Mouse (Mus musculus) cerebellum, postnatal 25 days (tissue): ENCODE measurements around the gene Tcf15.

Experiments
- DNase-seq, 2 experiments: peaks; one replicate each; pipeline ENCODE4 v3.0.0; 2021; ENCODE audit warnings: mixed read lengths in 2 of 2

The Tcf15 gene

GRCm38 (mm10) chr2:152128597-152128996 is 14.8 kb upstream of the Tcf15 start:
- DNase-seq = no peak

DNA sequence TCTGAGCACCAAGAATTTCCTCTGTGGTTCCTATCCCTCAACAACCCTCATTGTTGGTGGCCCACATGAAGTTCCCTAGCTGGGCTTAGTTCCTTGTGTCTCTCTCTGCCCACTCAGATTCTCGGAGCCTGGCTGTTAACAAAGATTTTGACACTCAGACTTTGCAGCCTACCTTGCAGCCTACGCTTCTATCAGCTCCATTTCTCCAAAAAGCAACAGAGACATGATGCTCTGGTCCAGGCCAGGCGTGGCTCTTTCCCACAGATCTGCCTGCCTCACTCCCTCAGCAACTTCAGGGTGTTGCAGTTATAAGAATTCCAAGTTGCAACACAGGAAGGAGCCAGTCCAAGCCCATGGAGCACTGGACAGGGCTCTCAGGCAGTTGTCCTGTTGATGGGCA is 13.6 kb upstream of the Tcf15 start:
- DNase-seq = no peak

DNA sequence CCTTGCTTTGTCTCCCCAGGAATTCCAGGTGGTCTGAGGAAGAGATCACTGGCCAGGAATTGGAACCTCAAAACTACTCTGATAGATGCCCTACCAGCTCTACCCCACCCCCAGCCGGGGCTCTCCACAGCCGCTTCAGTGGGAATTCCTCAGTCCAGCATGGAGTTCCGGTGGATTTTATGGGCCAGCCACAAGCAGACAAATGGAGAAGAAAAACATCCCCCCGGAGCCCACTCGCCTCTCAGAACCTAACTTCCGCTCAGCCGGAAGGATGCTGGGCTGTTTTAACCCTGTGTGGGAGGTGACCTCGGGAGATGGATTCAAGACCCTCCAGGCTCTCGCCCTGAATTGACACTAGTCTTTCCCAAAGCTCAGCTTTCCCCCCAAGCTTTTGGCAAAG is 11.3 kb upstream of the Tcf15 start:
- DNase-seq = no peak

DNA sequence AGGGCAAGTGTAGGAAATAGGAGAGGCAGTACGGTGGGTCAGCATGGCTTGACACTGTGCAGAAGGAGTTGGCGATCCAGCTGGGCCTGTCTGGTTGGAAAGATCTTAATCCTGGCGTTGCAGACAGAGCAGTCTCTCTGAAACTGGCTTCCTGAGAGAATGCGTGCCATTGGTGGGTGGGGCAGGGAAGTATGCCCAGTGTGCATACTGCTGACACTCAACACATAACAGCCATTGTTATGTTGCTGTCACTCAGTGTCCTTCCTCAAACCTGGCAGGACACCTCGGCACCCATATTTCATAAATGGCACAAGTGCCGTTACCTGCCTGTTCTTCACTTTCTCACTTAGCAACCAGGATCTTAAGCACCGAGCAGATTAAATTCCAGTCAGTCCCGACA is 10.7 kb upstream of the Tcf15 start:
- DNase-seq = no peak

GRCm38 (mm10) chr2:152139191-152139987 is 4.0 kb upstream of the Tcf15 start:
- peak; percentile 59 to 67 for DNase-seq

GRCm38 (mm10) chr2:152140941-152141340 is 2.4 kb upstream of the Tcf15 start:
- DNase-seq = no peak

- no peak for DNase-seq
These were observed 1.9 kb upstream of the Tcf15 start for GRCm38 (mm10) chr2:152141491-152141890.

DNA sequence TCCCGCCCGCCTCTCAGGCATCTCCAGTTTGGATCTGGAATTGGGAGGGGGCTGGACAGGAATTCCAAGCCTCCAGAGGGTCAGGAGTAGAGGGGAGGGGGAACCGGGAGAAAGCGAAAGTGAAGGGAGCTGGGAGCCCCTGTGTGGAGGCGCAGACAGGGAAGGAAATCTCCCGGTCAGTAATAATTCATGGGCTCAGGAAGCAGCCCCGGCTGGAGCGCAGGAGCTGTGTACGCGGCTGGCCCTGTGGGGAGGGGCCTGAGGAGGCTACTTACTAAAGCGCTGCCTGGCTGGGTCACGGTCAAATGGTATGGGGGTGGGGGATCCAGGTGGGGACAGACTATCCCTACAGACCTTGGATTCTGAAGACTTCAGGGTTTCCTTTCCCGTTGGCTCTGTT is 1.3 kb upstream of the Tcf15 start:
- DNase-seq = no peak

DNA sequence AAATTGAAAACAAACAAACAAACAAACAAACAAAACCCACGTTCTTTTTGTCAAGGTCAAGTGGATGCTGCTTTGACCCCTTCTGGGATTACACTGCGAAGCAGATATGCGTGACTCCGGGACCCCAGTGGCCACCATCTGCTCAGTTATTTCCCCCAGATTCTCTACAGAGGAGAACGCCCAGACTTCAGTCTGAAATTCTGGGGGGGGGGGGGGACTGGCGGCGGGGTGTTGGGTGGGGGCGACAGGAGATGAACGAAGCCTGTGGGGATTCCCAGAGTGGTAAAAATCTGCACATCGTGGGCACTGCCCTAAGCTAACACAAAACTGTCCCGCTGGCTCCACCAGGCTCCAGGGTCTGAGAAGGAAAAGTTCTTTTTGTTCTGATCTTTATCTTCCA is 790 bp upstream of the Tcf15 start:
- DNase-seq = no peak

GRCm38 (mm10) chr2:152144158-152144450 is 743 bp downstream of the Tcf15 start:
- DNase-seq = no peak

DNA sequence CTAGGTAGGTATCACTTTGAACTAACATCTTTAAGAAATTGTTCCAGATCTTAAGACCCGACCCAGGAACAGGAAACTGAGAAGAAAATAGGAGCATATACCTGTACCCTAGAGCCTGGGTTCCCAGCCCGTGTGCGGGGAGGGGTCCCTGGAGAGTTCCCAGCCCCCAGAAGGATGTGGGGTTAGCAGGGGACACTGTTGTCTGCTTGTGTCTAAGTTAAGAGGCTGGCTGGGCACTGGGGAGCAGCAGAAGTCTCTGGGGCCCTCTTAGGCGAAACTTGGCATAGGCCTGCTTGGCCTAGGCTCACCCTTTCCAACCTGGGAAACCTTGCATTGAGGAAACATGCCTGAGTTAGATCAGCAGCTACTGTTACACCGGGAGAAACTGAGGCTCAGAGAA is 1.1 kb downstream of the Tcf15 start:
- DNase-seq = no peak

DNA sequence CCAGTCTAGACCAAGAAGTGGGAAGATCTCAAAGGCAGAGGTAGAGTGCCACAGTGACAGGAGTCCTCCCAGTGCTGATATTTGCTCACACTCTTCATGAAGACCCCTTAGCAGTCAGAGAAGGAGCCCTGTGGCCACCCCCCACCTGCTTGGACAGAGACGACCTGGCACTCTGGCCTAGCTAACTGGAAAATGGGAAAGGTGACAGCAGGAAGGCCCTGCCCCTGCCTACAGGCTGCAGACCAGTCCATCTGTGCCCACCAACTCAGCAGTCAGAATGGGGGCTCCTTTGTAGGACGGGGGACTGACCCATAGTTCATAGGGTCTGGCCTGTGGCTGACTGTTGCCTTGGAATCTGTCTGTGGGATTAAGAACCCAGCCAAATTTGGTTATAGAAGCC is 2.4 kb downstream of the Tcf15 start:
- DNase-seq = no peak

DNA sequence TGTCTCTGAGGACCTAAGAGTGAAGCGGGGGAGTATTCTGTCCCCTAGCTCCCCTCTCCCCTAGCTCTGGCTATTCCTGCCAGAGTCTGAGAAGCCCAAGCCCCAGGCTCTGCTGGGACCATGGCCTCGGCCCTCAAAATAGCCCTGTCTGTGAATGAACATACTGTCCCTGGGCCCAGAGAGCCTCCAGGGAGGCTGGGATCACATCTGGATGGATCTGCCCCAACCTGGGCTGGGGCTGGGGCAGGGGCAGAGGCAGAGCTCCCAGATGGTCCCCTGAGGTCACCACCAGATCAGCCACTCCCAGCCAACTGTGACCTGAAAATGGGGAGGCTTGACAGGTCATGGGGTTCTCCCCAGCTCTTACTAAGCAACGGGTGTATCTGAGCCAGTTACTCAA is 3.7 kb downstream of the Tcf15 start:
- no peak for DNase-seq

- DNase-seq = no peak
These were observed 5.3 kb downstream of the Tcf15 start for GRCm38 (mm10) chr2:152148675-152149074.

- no peak for DNase-seq
These were observed 6.5 kb downstream of the Tcf15 start for GRCm38 (mm10) chr2:152149891-152150290.

- DNase-seq = no peak
These were observed 7.0 kb downstream of the Tcf15 start for GRCm38 (mm10) chr2:152150373-152150772.

- no peak for DNase-seq
These were observed 10.0 kb downstream of the Tcf15 start for GRCm38 (mm10) chr2:152153361-152153760.

DNA sequence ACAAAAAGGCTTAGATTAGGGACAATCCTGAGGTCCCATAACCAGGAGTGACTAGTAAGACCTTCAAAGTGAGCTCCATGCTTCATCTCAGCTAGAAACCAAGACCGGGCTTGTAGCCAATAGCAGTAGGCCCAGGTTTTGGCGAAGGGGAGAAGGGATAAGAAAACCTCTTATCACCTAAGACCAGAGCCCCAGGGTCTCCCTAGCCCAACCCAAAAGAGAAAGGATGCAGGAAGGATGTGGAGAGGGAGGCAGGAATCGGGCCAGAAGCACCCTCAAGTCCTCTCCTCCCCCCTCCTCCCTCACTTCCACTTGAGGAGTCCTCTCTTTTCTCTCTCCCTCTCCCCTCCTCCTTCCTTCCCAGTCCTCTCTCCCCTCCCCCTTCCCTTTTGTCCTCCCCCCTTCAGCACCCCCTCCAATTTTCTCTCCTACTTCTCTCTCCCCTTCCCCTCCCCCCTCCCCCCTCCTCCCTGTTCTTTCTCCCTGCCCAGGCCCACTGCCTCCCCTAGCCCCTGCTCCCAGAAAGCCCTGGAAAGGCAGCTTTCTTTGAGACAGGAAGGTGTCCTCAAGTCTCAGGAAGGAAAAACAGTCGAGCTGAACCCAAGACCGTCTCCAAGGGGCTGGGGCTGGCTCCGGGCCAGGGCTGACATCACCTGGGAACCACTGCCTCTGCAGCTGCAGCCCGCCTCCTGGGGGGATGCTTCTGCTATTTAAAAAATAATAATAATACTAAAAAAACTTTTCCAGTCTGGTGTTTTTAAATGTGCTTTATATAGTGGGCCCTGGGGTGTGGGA is 12.2 kb downstream of the Tcf15 start:
- DNase-seq = peak in 1 of 2 experiments; percentile 16

DNA sequence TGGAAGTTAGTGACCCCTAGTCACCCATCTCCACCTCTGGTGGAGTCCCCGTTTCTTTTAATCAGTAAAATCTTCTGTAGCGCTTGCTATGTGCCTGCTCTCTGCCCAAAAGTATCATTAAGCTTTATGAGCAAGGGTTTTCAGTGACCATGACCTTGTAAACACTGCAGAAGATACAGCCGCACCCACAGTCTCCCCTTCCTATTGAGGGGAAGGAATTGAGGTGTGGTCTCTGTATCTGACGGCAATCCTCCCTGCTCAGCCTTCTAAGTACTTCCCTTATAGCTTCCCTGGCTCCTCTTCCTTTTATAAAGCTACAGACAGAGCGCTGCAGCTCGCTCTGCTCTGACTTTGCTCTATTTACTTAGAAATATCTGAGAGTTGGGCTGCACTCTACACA is 13.1 kb downstream of the Tcf15 start:
- no peak for DNase-seq

- DNase-seq = no peak
These were observed 16.1 kb downstream of the Tcf15 start for GRCm38 (mm10) chr2:152159487-152159886.

DNA sequence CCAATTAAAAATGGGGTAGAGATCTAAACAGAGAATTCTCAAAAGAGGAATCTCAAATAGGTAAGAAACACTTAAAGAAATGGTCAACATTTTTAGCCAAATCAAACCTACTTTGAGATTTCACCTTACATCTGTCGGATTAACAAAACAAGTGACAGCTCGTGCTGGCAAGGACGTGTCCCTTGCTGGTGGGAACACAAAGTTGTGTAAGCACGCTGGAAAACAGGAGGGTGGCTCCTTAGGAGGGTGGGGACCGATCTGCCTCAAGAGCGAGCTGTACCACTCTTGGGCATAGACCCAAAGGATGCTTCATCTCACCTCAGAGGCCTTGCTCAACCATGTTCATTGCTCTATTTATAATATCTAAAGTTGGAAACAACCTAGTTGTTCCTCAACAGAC is 22.9 kb downstream of the Tcf15 start:
- no peak for DNase-seq

DNA sequence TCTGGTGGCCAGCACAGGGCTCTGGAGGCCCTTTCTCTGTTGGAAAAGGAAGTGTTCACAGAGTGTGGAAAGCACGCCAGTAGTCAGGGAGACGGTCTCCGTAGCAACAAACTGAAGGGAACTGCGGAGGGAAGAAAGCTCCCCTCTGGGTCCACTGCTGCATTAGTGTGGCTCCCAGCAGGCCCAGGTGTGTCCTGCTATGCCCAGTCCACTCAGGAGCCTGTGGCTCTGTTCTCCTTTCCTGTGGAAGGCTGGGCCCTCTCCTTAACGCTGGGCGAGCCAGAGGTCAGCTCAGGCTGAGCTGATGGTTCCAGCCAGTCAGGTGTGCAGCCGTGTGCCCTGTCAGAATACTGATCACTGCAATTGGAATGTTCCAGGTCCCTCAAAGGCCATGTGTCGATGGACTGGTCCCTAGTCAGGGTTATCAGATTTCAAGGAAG is 24.5 kb downstream of the Tcf15 start:
- no peak for DNase-seq

- no peak for DNase-seq
These were observed 26.0 kb downstream of the Tcf15 start for GRCm38 (mm10) chr2:152169377-152169776.

DNA sequence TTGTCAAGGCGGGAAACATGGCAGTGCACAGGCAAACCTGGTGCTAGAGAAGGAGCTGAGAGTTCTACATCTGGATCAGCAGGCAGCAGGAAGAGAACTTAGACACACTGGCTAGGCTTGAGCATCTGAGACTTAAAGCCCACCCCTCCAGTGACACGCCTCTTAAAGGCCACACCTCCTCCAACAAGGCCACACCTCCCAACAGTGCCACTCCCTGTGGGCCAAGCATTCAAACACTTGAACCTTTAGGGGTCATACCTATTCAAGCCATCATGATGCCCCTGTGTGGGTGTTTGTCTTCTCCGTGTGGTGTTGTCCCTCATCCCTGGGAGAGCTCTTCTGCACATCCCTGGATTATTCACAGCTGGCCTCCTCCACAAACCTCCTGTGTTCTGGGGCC is 31.5 kb downstream of the Tcf15 start:
- DNase-seq = no peak

DNA sequence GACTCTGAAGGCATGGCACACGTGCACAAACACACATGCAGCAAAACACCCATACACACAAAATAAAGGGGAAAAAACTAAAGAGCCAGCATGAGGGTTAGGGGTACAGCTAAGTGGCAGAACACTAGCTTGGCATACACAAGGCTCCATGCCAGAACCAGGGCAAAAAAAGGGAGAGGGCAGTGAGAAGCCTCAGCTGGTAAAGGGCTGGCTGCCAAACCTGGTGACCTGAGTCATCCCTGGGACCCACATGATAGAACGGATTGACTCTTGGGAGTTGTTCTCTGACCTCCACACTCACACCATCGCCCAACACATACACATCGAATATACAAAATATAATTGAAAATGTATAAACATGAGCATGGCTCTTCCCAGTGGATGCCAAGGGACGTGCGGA is 33.3 kb downstream of the Tcf15 start:
- no peak for DNase-seq
